Mouse (Mus musculus): Measurements from ENCODE around the gene H2-DMb1. TPM values are rescaled to one million over a fixed set of nuclear protein-coding genes. Genes with fewer than 3 reads are reported as not detected.

The H2-DMb1 gene
- polyA plus RNA-seq, 1 experiment from 2014 or later = 2.6 TPM

- H3K4me1 ChIP-seq = peaks cover 15% of the 10 kb centered on the region
- ATAC-seq (ENCODE audit: insufficient number of reproducible peaks, low FRiP score, low TSS enrichment, low read depth) = no peak
- no peaks in the 10 kb centered on the region for H3K9me3 ChIP-seq
- H3K27me3 ChIP-seq = peaks cover 63% of the 10 kb centered on the region
- no peak overlapping the region for H3K27ac ChIP-seq
- 3% methylated on average over 14 of the region's 14 CpGs for WGBS
- peak overlapping the region; percentile 93 for H3K4me2 ChIP-seq
- H3K4me3 ChIP-seq = peak overlapping the region; percentile 50
- no peak overlapping the region for H3K9ac ChIP-seq
- no peaks in the 10 kb centered on the region for H3K36me3 ChIP-seq
Measured at GRCm38 (mm10) chr17:34186885-34187260, 34.0 kb downstream of the H2-DMb1 start.

DNA sequence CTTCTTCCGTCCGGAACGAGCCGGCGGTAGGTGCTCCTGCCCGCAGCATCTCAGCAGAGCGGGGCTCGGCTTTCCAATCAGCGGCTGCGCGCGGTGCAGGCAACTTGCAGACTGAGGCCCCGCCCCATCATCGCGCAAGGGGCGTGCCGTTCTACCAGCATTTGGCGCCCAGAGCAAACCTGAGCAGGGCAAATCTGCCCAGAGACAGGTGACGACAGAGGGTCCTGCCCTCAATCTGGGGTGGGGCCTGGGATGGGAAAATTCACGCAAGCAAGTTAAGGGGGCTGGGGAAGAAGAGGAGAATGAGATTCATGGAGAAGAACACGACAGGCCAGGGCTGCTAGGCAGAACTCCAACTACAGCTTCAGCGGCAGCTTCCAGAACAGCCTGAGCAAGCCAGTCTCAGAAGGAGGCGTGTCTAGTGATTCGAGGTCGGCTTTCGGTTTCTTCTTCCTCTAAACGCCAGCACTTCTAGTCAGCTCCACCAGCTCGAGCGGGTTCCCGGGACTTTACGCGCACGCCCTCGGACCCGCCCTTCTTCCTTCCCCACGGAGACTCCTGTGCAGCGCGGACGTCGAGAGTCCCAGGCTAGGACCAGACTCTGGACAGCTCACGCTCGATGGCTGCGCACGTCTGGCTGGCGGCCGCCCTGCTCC is 34.5 kb downstream of the H2-DMb1 start, which contains the start of the genes Tap1 and Psmb9:
Gene Tap1 (plus strand): TSS at position 293 of the 656 bp plus-strand sequence.
Gene Psmb9 (minus strand): TSS at position 504 of the 656 bp plus-strand sequence.
- Histone ChIP-seq H3K9ac (peak within 1 kb of the TSS; percentile 60), H3K4me1 (peaks cover 15% of the 10 kb centered on the region), H3K27me3 (peaks cover 68% of the 10 kb centered on the region), H3K9me3 (no peaks in the 10 kb centered on the region), H3K27ac (peak within 1 kb of the TSS; percentile 83), H3K36me3 (no peaks in the 10 kb centered on the region), H3K4me2 (peak within 1 kb of the TSS; percentile 93), H3K4me3 (peak within 1 kb of the TSS; percentile 50)
- peak; percentile 93 for ATAC-seq (ENCODE audit: insufficient number of reproducible peaks, low FRiP score, low TSS enrichment, low read depth)
- WGBS = under 1% methylated on average over 46 of the region's 46 CpGs

DNA sequence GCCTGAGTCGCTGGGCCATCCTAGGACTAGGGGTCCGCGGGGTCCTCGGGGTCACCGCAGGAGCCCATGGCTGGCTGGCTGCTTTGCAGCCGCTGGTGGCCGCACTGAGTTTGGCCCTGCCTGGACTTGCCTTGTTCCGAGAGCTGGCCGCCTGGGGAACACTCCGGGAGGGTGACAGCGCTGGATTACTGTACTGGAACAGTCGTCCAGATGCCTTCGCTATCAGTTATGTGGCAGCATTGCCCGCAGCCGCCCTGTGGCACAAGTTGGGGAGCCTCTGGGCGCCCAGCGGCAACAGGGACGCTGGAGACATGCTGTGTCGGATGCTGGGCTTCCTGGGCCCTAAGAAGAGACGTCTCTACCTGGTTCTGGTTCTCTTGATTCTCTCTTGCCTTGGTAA is 35.1 kb downstream of the H2-DMb1 start:
- Histone ChIP-seq H3K36me3 (no peaks in the 10 kb centered on the region), H3K27me3 (peaks cover 75% of the 10 kb centered on the region), H3K4me2 (peak overlapping the region; percentile 93), H3K4me3 (peak overlapping the region; percentile 50), H3K9ac (peak overlapping the region; percentile 60), H3K27ac (peak overlapping the region; percentile 83), H3K9me3 (no peaks in the 10 kb centered on the region), H3K4me1 (peaks cover 18% of the 10 kb centered on the region)
- 2% methylated on average over 20 of the region's 20 CpGs for WGBS
- ATAC-seq (ENCODE audit: insufficient number of reproducible peaks, low FRiP score, low TSS enrichment, low read depth) = no peak

- Histone ChIP-seq H3K27me3 (peaks cover 75% of the 10 kb centered on the region), H3K4me1 (peaks cover 18% of the 10 kb centered on the region), H3K36me3 (no peaks in the 10 kb centered on the region), H3K9me3 (no peaks in the 10 kb centered on the region), H3K9ac (no peak overlapping the region), H3K27ac (no peak overlapping the region), H3K4me3 (no peak overlapping the region), H3K4me2 (no peak overlapping the region)
- ATAC-seq (ENCODE audit: insufficient number of reproducible peaks, low FRiP score, low TSS enrichment, low read depth) = no peak
- WGBS = 68% methylated on average over 6 of the region's 6 CpGs
Measured at GRCm38 (mm10) chr17:34188986-34189385, 36.1 kb downstream of the H2-DMb1 start.

DNA sequence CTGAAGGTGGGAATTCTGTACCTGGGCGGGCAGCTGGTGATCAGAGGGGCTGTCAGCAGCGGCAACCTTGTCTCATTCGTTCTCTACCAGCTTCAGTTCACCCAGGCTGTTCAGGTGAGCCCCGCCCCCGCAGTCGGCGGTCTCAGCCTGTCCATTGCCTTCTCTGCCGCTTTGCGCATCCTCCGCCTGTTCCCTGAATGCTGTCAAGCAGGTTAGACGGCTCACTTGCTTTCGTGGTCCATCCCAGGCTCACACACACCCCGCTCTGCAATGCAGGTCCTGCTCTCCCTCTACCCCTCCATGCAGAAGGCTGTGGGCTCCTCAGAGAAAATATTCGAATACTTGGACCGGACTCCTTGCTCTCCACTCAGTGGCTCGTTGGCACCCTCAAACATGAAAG is 40.0 kb downstream of the H2-DMb1 start:
- Histone ChIP-seq H3K27me3 (peaks cover 90% of the 10 kb centered on the region), H3K27ac (no peak overlapping the region), H3K9me3 (no peaks in the 10 kb centered on the region), H3K9ac (no peak overlapping the region), H3K4me1 (peaks cover 16% of the 10 kb centered on the region), H3K4me2 (no peak overlapping the region), H3K36me3 (no peaks in the 10 kb centered on the region), H3K4me3 (no peak overlapping the region)
- WGBS = 26% methylated on average over 16 of the region's 16 CpGs
- no peak for ATAC-seq (ENCODE audit: insufficient number of reproducible peaks, low FRiP score, low TSS enrichment, low read depth)

- peaks cover 91% of the 10 kb centered on the region for H3K27me3 ChIP-seq
- no peaks in the 10 kb centered on the region for H3K36me3 ChIP-seq
- peaks cover 17% of the 10 kb centered on the region for H3K4me1 ChIP-seq
- H3K4me3 ChIP-seq = no peak overlapping the region
- ATAC-seq (ENCODE audit: insufficient number of reproducible peaks, low FRiP score, low TSS enrichment, low read depth) = no peak
- H3K9ac ChIP-seq = no peak overlapping the region
- WGBS = 48% methylated on average over 8 of the region's 8 CpGs
- no peaks in the 10 kb centered on the region for H3K9me3 ChIP-seq
- H3K4me2 ChIP-seq = no peak overlapping the region
- no peak overlapping the region for H3K27ac ChIP-seq
Measured at GRCm38 (mm10) chr17:34193468-34193867, 40.6 kb downstream of the H2-DMb1 start.

GRCm38 (mm10) chr17:34194723-34195122 is 41.9 kb downstream of the H2-DMb1 start:
- Histone ChIP-seq H3K9me3 (no peaks in the 10 kb centered on the region), H3K4me1 (peaks cover 17% of the 10 kb centered on the region), H3K36me3 (no peaks in the 10 kb centered on the region), H3K27ac (no peak overlapping the region), H3K4me3 (no peak overlapping the region), H3K27me3 (peaks cover 92% of the 10 kb centered on the region), H3K4me2 (no peak overlapping the region), H3K9ac (no peak overlapping the region)
- 92% methylated on average over 4 of the region's 4 CpGs for WGBS
- no peak for ATAC-seq (ENCODE audit: insufficient number of reproducible peaks, low FRiP score, low TSS enrichment, low read depth)

DNA sequence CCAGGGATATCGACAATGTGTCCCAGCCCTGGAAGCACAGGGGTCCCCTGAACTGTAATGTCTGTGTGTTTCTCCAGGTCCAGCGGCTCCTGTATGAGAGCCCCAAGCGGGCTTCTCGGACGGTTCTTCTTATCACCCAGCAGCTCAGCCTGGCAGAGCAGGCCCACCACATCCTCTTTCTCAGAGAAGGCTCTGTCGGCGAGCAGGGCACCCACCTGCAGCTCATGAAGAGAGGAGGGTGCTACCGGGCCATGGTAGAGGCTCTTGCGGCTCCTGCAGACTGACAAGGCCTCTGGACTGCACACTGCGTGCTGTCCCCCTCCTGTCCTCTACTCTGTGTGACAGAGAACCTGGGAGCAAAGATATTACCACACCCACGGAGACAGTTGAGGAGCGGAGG is 43.6 kb downstream of the H2-DMb1 start:
- H3K4me1 ChIP-seq = peaks cover 17% of the 10 kb centered on the region
- H3K9me3 ChIP-seq = no peaks in the 10 kb centered on the region
- H3K27ac ChIP-seq = no peak overlapping the region
- H3K9ac ChIP-seq = no peak overlapping the region
- H3K4me3 ChIP-seq = no peak overlapping the region
- H3K27me3 ChIP-seq = peaks cover 88% of the 10 kb centered on the region
- 40% methylated on average over 12 of the region's 12 CpGs for WGBS
- no peak overlapping the region for H3K4me2 ChIP-seq
- no peaks in the 10 kb centered on the region for H3K36me3 ChIP-seq
- no peak for ATAC-seq (ENCODE audit: insufficient number of reproducible peaks, low FRiP score, low TSS enrichment, low read depth)

- Histone ChIP-seq H3K9me3 (no peaks in the 10 kb centered on the region), H3K4me3 (peak within 1 kb of the TSS; percentile 43), H3K36me3 (no peaks in the 10 kb centered on the region), H3K4me2 (peak within 1 kb of the TSS; percentile 83), H3K27ac (no peak within 1 kb of the TSS), H3K9ac (0 out of 2 replicates have a peak within 1 kb of the TSS, but pooled peaks have one; percentile 17), H3K4me1 (peaks cover 17% of the 10 kb centered on the region), H3K27me3 (peaks cover 81% of the 10 kb centered on the region)
- ATAC-seq (ENCODE audit: insufficient number of reproducible peaks, low FRiP score, low TSS enrichment, low read depth) = peak; percentile 37; the same call in 1 of the 2 replicates
- WGBS = 5% methylated on average over 41 of the region's 41 CpGs
Measured at GRCm38 (mm10) chr17:34196941-34197894, 44.3 kb downstream of the H2-DMb1 start, which contains the start of gene Psmb8. Gene Psmb8 (plus strand): TSS chr17:34197721.

DNA sequence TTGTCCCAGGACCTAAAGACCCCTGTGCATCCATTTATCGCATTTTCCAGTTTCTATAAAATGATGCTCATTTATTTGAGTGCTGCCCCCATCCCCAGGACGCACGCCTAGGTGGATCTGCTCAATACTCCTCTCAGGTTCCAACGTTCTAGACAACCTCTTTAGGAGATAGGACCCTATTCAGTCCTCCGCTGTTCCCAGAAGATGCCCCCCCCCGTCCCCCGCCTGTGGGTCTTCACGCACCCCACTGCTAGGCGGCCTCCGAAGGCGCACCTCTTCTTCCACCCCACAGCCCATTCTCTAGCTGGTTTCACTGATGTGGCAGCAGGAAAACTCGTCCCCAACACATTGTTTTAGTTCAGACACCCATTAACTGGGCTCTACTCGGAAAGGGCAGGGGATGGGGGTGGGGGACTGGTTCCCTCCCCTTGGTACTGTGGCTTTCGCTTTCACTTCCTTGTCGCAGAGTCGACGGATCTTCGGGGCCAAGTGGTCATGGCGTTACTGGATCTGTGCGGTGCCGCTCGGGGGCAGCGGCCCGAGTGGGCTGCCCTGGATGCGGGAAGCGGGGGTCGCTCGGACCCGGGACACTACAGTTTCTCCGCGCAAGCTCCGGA is 45.1 kb downstream of the H2-DMb1 start:
- H3K9ac ChIP-seq = no peak overlapping the region
- no peak for ATAC-seq (ENCODE audit: insufficient number of reproducible peaks, low FRiP score, low TSS enrichment, low read depth)

DNA sequence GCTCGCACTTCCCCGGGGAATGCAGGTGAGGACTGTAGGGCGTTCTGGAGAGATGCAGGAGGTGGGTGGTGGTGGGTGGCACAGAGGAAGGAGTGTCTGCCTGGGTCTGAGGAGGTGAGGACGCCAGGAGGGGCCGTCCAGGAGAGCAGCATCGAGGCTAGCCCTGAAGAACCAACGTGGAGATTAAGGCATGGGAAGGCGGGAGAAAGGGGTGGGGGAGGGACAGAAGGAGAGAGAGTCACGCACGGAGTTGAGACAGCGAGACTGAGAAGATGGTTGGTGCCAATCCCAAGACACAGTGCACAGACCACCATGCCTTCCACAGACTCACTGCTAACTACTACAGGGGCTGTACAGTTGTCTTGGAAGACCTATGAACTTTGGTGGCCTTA is 45.6 kb downstream of the H2-DMb1 start:
- Histone ChIP-seq H3K4me3 (peak overlapping the region; percentile 43), H3K4me2 (peak overlapping the region; percentile 83), H3K9ac (no peak overlapping the region), H3K27ac (no peak overlapping the region), H3K36me3 (no peaks in the 10 kb centered on the region), H3K27me3 (peaks cover 78% of the 10 kb centered on the region), H3K9me3 (no peaks in the 10 kb centered on the region), H3K4me1 (peaks cover 14% of the 10 kb centered on the region)
- ATAC-seq (ENCODE audit: insufficient number of reproducible peaks, low FRiP score, low TSS enrichment, low read depth) = no peak
- 8% methylated on average over 11 of the region's 11 CpGs for WGBS

More for the DNA sequence above, 45.1 kb downstream of the H2-DMb1 start:
- H3K4me2 ChIP-seq = peak overlapping the region; percentile 83
- H3K4me3 ChIP-seq = peak overlapping the region; percentile 43
- H3K4me1 ChIP-seq = peaks cover 14% of the 10 kb centered on the region
- 2% methylated on average over 32 of the region's 32 CpGs for WGBS
- H3K27me3 ChIP-seq = peaks cover 77% of the 10 kb centered on the region
- no peaks in the 10 kb centered on the region for H3K36me3 ChIP-seq
- H3K9me3 ChIP-seq = no peaks in the 10 kb centered on the region
- H3K27ac ChIP-seq = no peak overlapping the region

All from limb, embryonic 15.5 days (tissue).